Mouse (Mus musculus) cortical plate, adult 2 months (tissue): ENCODE measurements around the gene Myl6b.

Experiments
- CTCF ChIP-seq: fragments of 200-500 bp; IDR thresholded peaks from 2 replicates; pipeline ENCODE4 v1.5.1; 2011; ENCODE audit warnings: mild to moderate bottlenecking, control low read depth, low read length; ENCODE audit not compliant: insufficient read depth; ENCODE audit errors: extremely low read depth
- POLR2A ChIP-seq: fragments of 200-500 bp; IDR thresholded peaks from 2 replicates; pipeline ENCODE4 v1.6.1; 2011; ENCODE audit warnings: mild to moderate bottlenecking, low read length, control low read depth; ENCODE audit not compliant: insufficient read depth; ENCODE audit errors: extremely low read depth

GRCm38 (mm10) chr10:128504012-128504411, 5.5 kb upstream of the Myl6b start:
- TF ChIP-seq POLR2A (no peak), CTCF (no peak)
